Mouse (Mus musculus): Measurements from ENCODE around the gene Fos. TPM values are rescaled to one million over a fixed set of nuclear protein-coding genes. Genes with fewer than 3 reads are reported as not detected.
"Not testable (repeated sequence)": the region's sequence is repeated elsewhere in the genome, so short reads cannot be mapped to it uniquely, and the experiment has no call there.

Fos gene
- polyA plus RNA-seq, 1 experiment = 64.0 TPM

GRCm38 (mm10) chr12:85518009-85518408, 44.3 kb downstream of the Fos start:
- H3K27ac ChIP-seq (ENCODE audit: insufficient read depth, low read depth, low read length) = peak overlapping the region; percentile 24; the same call in 1 of the 2 replicates
- peaks cover 46% of the 10 kb centered on the region for H3K4me1 ChIP-seq (ENCODE audit: control insufficient read depth, insufficient read depth, low read length)
- no peak overlapping the region for H3K4me3 ChIP-seq (ENCODE audit: insufficient read depth, low read length)
- TF ChIP-seq POLR2A (IDR thresholded peaks at IDR 0.05; ENCODE audit: borderline replicate concordance, low read depth, low read length) (no peak), CTCF (IDR thresholded peaks at IDR 0.05; ENCODE audit: low read depth, low read length) (no peak)

GRCm38 (mm10) chr12:85519553-85519952, 45.9 kb downstream of the Fos start:
- Histone ChIP-seq H3K27ac (ENCODE audit: insufficient read depth, low read depth, low read length) (peak overlapping the region; percentile 4; the same call in 1 of the 2 replicates), H3K4me1 (ENCODE audit: control insufficient read depth, insufficient read depth, low read length) (peaks cover 52% of the 10 kb centered on the region)
- TF ChIP-seq POLR2A (IDR thresholded peaks at IDR 0.05; ENCODE audit: borderline replicate concordance, low read depth, low read length) (no peak), CTCF (IDR thresholded peaks at IDR 0.05; ENCODE audit: low read depth, low read length) (no peak)

GRCm38 (mm10) chr12:85521101-85521500, 47.4 kb downstream of the Fos start:
- peaks cover 51% of the 10 kb centered on the region for H3K4me1 ChIP-seq (ENCODE audit: control insufficient read depth, insufficient read depth, low read length)
- no peak overlapping the region for H3K4me3 ChIP-seq (ENCODE audit: insufficient read depth, low read length)
- TF ChIP-seq POLR2A (IDR thresholded peaks at IDR 0.05; ENCODE audit: borderline replicate concordance, low read depth, low read length) (no peak), CTCF (IDR thresholded peaks at IDR 0.05; ENCODE audit: low read depth, low read length) (no peak)
- no peak overlapping the region for H3K27ac ChIP-seq (ENCODE audit: insufficient read depth, low read depth, low read length)

More at GRCm38 (mm10) chr12:85519553-85519952, 45.9 kb downstream of the Fos start:
- no peak overlapping the region for H3K4me3 ChIP-seq (ENCODE audit: insufficient read depth, low read length)

- Histone ChIP-seq H3K27ac (ENCODE audit: insufficient read depth, low read depth, low read length) (no peak overlapping the region), H3K4me1 (ENCODE audit: control insufficient read depth, insufficient read depth, low read length) (peaks cover 51% of the 10 kb centered on the region), H3K4me3 (ENCODE audit: insufficient read depth, low read length) (no peak overlapping the region)
- TF ChIP-seq POLR2A (IDR thresholded peaks at IDR 0.05; ENCODE audit: borderline replicate concordance, low read depth, low read length) (no peak), CTCF (IDR thresholded peaks at IDR 0.05; ENCODE audit: low read depth, low read length) (no peak)
These were observed 48.0 kb downstream of the Fos start for GRCm38 (mm10) chr12:85521673-85522072.

- Histone ChIP-seq H3K27ac (ENCODE audit: insufficient read depth, low read depth, low read length) (peak overlapping the region; percentile 59; the same call in 1 of the 2 replicates), H3K4me1 (ENCODE audit: control insufficient read depth, insufficient read depth, low read length) (peaks cover 45% of the 10 kb centered on the region), H3K4me3 (ENCODE audit: insufficient read depth, low read length) (no peak overlapping the region)
- TF ChIP-seq POLR2A (IDR thresholded peaks at IDR 0.05; ENCODE audit: borderline replicate concordance, low read depth, low read length) (no peak), CTCF (IDR thresholded peaks at IDR 0.05; ENCODE audit: low read depth, low read length) (no peak)
These were observed 49.1 kb downstream of the Fos start for GRCm38 (mm10) chr12:85522631-85523388.

- H3K4me1 ChIP-seq (ENCODE audit: control insufficient read depth, insufficient read depth, low read length) = peaks cover 39% of the 10 kb centered on the region
- peak overlapping the region; percentile 59 for H3K27ac ChIP-seq (ENCODE audit: insufficient read depth, low read depth, low read length)
- TF ChIP-seq CTCF (IDR thresholded peaks at IDR 0.05; ENCODE audit: low read depth, low read length) (no peak), POLR2A (IDR thresholded peaks at IDR 0.05; ENCODE audit: borderline replicate concordance, low read depth, low read length) (no peak)
- peak overlapping the region; percentile 9; the same call in 1 of the 2 replicates for H3K4me3 ChIP-seq (ENCODE audit: insufficient read depth, low read length)
These were observed 49.9 kb downstream of the Fos start for GRCm38 (mm10) chr12:85523421-85524192.

- Histone ChIP-seq H3K4me1 (ENCODE audit: control insufficient read depth, insufficient read depth, low read length) (peaks cover 34% of the 10 kb centered on the region), H3K4me3 (ENCODE audit: insufficient read depth, low read length) (no peak overlapping the region), H3K27ac (ENCODE audit: insufficient read depth, low read depth, low read length) (no peak overlapping the region)
- no peak for TF ChIP-seq CTCF (IDR thresholded peaks at IDR 0.05; ENCODE audit: low read depth, low read length)
- no peak for TF ChIP-seq POLR2A (IDR thresholded peaks at IDR 0.05; ENCODE audit: borderline replicate concordance, low read depth, low read length)
These were observed 50.6 kb downstream of the Fos start for GRCm38 (mm10) chr12:85524193-85524858.

- not testable (repeated sequence) for H3K27ac ChIP-seq (ENCODE audit: insufficient read depth, low read depth, low read length); H3K4me3 ChIP-seq (ENCODE audit: insufficient read depth, low read length)
- H3K4me1 ChIP-seq (ENCODE audit: control insufficient read depth, insufficient read depth, low read length) = peaks cover 27% of the 10 kb centered on the region
These were observed 51.3 kb downstream of the Fos start for GRCm38 (mm10) chr12:85524859-85525495.

Other genes starting within 250 kb of the Fos start
- gene Mlh3, start 203.3 kb upstream of the Fos start, polyA plus RNA-seq (2012; ENCODE audit: insufficient read depth, insufficient read length, missing spikeins) = 7.0 and 8.1 TPM in 2 replicates
- gene Acyp1, start 185.5 kb upstream of the Fos start, polyA plus RNA-seq (2012; ENCODE audit: insufficient read depth, insufficient read length, missing spikeins) = 23.5 and 24.0 TPM in 2 replicates
- not detected in 2 replicates for gene Zc2hc1c, start 185.3 kb upstream of the Fos start, polyA plus RNA-seq (2012; ENCODE audit: insufficient read depth, insufficient read length, missing spikeins)
- gene Nek9, start 134.5 kb upstream of the Fos start, polyA plus RNA-seq (2012; ENCODE audit: insufficient read depth, insufficient read length, missing spikeins) = 46.6 and 52.4 TPM in 2 replicates
- gene Tmed10, start 99.0 kb upstream of the Fos start, polyA plus RNA-seq (2012; ENCODE audit: insufficient read depth, insufficient read length, missing spikeins) = 291 and 303 TPM in 2 replicates
- 8.8 and 9.5 TPM in 2 replicates for gene Jdp2, start 125.1 kb downstream of the Fos start, polyA plus RNA-seq (2012; ENCODE audit: insufficient read depth, insufficient read length, missing spikeins)
- gene Batf, start 212.8 kb downstream of the Fos start, polyA plus RNA-seq (2012; ENCODE audit: insufficient read depth, insufficient read length, missing spikeins) = 10.9 and 11.9 TPM in 2 replicates

All from bone marrow macrophage, adult 2 months (primary cell).